ENCODE assay signal across 23 mouse cellular contexts in the genomic region with DNA sequence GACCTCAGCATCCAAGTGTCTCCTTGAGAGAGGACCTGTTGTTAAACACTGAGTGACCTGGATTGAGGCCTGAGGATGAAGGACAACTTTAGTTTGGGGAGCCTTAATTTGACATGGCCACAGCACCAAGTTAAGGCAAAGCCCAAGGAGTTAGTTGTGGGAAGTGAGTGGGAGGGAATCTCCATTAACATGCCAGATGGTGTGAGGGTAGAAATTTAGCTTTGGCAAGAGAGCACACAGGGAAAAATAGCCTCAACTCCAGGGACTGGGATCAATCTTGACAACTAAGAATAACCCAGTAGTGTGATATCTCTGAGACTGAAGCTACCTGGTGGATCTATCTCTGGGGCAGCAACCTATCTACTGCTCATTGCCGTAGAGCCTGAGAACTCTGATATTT.
DNase-seq lines count a peak whose midpoint lies in the region; ATAC-seq and TF ChIP-seq lines count a peak whose summit lies in the region.
"Had no signal": no experiment of that assay in that cellular context is flagged by ENCODE, and none has a peak within 500 bp of the region (broad histone marks: within the 10 kb centered on the region; RNA-seq: fewer than 3 reads in every experiment).

No protein-coding gene starts in this region.

- ATAC-seq in frontal cortex, adult (ENCODE audit: low TSS enrichment) = peak; percentile 93
- ATAC-seq in forebrain, embryonic 12.5 days (ENCODE audit: low FRiP score) = no peak
- ATAC-seq: CD4-positive, CD25-positive, alpha-beta regulatory T cell, adult 4 months; forebrain, embryonic 16.5 days; hindbrain, embryonic 16.5 days; inflammation-experienced regulatory T-cells, adult 6 months had no signal

- no peak for TF ChIP-seq CTCF in left cerebral cortex, adult 2 months (IDR thresholded peaks at IDR 0.05)

- no peaks in the 10 kb centered on the region for H3K27me3 ChIP-seq in forebrain, embryonic 12.5 days
- H3K27me3 ChIP-seq: embryonic facial prominence, embryonic 12.5 days; hindbrain, embryonic 12.5 days had no signal

- intact Hi-C loops in left cerebral cortex, adult 2 months (cut with DNase I) = no loop called here

- no peak overlapping the region for H3K4me2 ChIP-seq in forebrain, embryonic 12.5 days
- H3K4me2 ChIP-seq: embryonic facial prominence, embryonic 12.5 days; hindbrain, embryonic 12.5 days had no signal

- H3K9me3 ChIP-seq in forebrain, embryonic 12.5 days = no peaks in the 10 kb centered on the region
- H3K9me3 ChIP-seq: embryonic facial prominence, embryonic 12.5 days; hindbrain, embryonic 12.5 days had no signal

- WGBS in forebrain, embryonic 12.5 days = 100% methylated on average over 1 of the region's 1 CpGs

- H3K4me3 ChIP-seq in left cerebral cortex, adult 2 months = no peak overlapping the region
- H3K4me3 ChIP-seq in forebrain, embryonic 12.5 days (replicated peaks) = no peak overlapping the region
- H3K4me3 ChIP-seq: embryonic facial prominence, embryonic 12.5 days; gastrocnemius, adult 2 months; hindbrain, embryonic 12.5 days had no signal

- no peaks in the 10 kb centered on the region for H3K4me1 ChIP-seq in forebrain, embryonic 12.5 days
- H3K4me1 ChIP-seq: embryonic facial prominence, embryonic 12.5 days; hindbrain, embryonic 12.5 days had no signal

- H3K9ac ChIP-seq in forebrain, embryonic 12.5 days = no peak overlapping the region
- H3K9ac ChIP-seq: embryonic facial prominence, embryonic 12.5 days; hindbrain, embryonic 12.5 days had no signal

- DNase-seq in frontal cortex, postnatal 10 days (ENCODE audit: low spot score in 2 of 2) = no peak
- peak; percentile 8 for DNase-seq in left cerebral cortex, adult 11 months (ENCODE audit: low spot score)
- no peak for DNase-seq in left cerebral cortex, adult 2 months (ENCODE audit: extremely low spot score in 1 of 2, low spot score in 2 of 2)
- DNase-seq in right cerebral cortex, adult 2 months (ENCODE audit: low spot score in 2 of 2) = peak; percentile 8 to 9
- no peak for DNase-seq in right cerebral cortex, postnatal 4 days
- DNase-seq: adrenal gland, postnatal 10 days; B cell, adult 2 months; cerebellum, adult 11-12 months; cerebellum, adult 9-10 months; cerebellum, postnatal 25 days; gastrocnemius, adult 2 months; gastrocnemius, postnatal 25 days; heart, postnatal 10 days; heart, postnatal 4 days had no signal

- no peak overlapping the region for H3K27ac ChIP-seq in left cerebral cortex, adult 2 months
- no peak overlapping the region for H3K27ac ChIP-seq in forebrain, embryonic 12.5 days
- H3K27ac ChIP-seq: embryonic facial prominence, embryonic 12.5 days; gastrocnemius, adult 2 months; hindbrain, embryonic 12.5 days had no signal

- no peaks in the 10 kb centered on the region for H3K36me3 ChIP-seq in forebrain, embryonic 12.5 days (replicated peaks)
- H3K36me3 ChIP-seq: embryonic facial prominence, embryonic 12.5 days; G1E; hindbrain, embryonic 12.5 days had no signal

Comparison
In these comparisons a context has a peak if more than half of its experiments do, and no peak if none do; other contexts are left out.
1. DNase-seq: peak in left cerebral cortex, adult 11 months (single experiment) and right cerebral cortex, adult 2 months (2 of 2); none in frontal cortex, postnatal 10 days (0 of 2), left cerebral cortex, adult 2 months (0 of 2) and right cerebral cortex, postnatal 4 days (single experiment).